Mouse (Mus musculus) left cerebral cortex, adult 11 months (tissue): ENCODE data around the gene Cyp2d11.
"Not testable (repeated sequence)": the region's sequence is repeated elsewhere in the genome, so short reads cannot be mapped to it uniquely, and the experiment has no call there.

Experiments
- DNase-seq: peaks from one replicate; pipeline ENCODE4 v3.0.0; 2022; ENCODE audit warnings: low spot score

The Cyp2d11 gene

DNA sequence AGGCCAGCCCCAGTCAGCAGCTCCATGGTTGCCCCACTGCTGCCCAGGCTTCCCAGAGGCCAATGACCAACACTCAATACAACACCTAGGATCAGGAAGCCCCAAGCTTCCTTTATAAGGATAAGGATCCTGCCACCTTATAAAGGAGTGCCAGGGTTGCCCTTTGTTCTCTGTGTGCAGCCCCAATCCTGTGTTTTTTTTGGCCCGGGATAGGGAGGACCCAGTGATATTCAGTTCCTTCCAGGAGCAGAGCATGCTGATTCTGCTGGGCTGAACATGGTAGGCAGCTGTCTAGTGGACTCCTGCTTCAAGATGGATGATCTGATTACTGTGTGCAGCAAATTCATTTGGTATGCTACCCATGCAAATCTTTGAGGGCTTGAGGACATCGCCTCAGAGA, at the start of gene Cyp2d11:
Cyp2d11 (minus strand) TSS at position 101 of the 400 bp plus-strand sequence.
- not testable (repeated sequence) for DNase-seq

DNA sequence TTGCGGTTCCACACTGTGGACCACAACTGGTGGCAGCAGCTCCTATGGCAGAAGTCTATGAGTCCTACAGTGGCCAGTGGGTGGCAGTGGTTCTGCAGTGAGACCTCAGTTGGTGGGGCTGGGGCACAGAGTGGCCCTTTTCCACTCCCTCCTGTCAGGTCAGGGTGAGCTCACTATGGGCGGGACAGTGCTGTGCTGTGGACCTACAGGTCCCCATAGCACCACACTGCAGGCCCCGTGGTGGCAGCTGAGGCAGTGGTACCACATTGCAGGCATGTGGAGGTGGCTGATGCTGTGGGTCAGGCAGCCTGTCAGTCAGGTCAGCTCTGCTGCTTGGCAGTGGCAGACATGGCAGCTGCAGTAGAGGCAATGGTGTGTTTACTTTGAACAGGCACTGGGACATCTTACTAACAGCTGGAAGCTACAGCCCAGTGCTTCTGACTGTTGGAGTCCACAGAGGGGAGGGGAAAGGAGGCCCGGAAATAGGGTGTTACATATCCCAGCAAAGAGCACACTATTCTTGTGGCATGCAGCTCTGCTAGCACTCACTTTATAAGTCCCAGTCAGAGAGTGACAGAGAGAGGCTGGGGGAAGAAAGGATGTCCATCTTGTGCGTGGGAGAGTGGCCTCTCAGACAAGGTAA, 44.3 kb upstream of the Cyp2d11 start:
- no peak for DNase-seq

DNA sequence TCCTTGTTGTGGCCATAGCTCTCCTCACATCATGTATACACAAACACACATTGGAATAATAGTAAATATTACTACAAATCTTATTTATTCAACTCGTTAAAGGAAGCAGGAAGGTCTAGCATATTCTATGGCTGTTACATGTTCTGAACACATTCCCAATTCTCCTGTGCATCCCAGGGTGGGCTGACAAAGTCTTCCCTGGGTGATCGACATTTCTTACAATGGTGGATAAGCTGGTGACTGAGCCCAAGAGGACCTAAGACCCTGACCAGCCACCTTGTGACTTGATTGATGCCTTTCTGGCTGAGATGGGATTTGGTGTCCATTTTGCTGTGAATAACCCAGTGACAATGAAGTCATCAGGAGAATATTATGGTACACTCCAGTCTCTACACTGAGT, 41.8 kb upstream of the Cyp2d11 start:
- DNase-seq: no peak

DNA sequence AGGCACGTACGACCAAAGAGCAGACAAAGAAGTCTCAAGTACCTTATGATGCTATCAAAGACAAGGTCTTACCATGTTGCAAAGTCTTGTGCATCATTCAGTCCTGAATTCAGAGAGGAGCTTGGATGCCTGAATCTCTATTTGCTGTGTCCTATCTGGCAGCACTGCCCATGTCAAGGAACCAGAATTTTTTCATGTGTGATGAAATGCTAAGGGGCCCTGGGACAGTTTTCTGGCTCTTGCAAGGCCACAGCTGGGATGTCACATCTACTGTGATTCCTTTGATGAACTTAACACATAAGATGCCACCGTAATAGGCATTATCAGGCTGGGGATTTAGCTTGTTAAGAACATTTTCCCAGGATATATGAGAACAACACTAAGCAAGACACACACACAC, 41.2 kb upstream of the Cyp2d11 start:
- no peak for DNase-seq

DNA sequence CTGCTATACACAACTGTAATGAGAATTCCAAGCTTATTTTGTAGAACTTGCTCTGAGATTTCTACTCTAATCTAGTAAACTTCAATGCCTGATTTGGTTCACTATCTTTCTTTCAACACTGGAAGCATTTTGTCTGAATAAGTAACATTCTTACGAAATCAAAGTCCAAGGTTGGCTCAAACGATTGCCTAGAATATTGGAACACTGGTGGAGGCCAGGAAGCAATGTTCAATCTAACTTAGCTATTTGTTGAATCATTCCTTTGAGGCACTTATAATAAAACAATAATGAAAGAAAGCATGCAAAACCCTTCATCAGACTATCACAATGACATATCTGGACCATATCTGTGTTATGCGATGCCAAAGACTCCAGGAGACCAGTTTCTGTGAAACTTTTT, 40.7 kb upstream of the Cyp2d11 start:
- DNase-seq: no peak

DNA sequence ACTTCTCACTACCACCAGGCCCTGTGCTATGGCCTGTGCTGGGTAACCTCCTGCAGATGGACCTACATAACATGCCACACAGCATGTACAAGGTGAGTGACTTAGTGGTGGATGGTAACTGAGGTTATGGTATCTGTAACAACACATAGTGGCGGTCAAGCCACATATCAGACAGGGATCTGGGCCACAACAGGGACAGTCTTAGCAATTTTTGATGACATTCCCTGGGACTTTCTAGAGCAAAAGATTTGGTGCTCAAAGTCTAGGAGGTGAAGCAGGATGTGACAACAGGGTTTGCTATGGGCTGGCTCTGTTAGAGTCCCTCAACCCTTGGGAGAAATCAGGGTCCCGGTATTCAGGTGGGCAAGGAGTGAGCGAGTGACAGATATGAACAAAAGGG, 39.8 kb upstream of the Cyp2d11 start:
- DNase-seq: no peak

DNA sequence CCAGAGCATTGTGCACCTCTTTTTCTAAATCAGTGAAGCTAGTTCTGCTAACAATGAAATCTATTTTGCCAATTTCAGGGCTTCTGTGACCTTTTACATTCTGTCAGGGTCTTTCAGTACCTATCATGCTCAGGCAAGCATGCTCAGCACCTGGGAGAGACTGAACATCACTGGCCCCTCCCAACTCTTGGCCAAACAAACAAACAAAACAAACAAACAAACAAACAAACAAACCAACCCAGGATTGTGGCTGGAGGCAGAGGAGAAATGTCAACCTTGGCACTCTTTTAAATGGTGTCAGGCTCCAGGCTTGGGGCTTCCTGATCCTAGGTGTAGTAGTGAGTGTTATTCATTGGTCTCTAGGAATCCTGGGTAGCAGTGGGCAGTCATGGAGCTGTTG, 39.3 kb upstream of the Cyp2d11 start, which contains the start of gene Cyp2d9:
Cyp2d9 (plus strand) TSS at position 301 of the 400 bp plus-strand sequence.
- DNase-seq: no peak

DNA sequence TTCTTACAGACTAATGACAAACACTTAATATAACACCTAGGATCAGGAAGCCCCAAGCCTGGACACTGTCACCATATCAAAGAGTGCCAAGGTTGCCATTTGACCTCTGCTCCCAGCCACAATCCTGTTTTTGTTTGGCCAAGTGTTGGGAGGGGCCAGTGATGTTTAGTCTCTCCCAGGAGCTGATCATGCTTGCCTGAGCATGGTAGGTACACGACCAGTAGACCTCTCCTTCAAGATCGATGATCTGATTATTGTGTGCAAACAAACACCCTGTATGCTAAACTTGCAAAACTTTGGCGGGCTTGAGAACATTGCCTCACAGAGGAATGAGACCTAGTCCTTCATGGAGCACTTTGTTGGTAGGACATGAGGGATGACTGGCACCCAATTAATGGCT, 29.6 kb upstream of the Cyp2d11 start:
- no peak for DNase-seq

DNA sequence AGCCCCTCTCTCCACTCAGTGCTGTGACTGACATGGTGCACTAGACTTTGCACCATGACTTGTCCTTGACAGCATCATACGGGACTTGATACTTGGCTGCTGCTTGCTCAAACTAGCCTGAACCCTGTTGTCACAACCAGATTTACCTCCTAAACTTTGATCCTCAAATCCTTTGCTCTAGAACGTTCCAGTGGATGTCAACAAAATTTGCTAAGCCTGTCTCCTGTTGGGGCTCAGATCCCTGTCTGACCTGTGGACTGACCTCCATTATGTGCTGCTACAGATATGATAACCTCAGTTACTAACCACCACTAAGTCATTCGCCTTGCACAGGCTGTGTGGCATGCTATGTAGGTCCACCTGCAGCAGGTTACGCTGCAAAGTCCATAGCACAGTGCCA, 29.1 kb upstream of the Cyp2d11 start:
- no peak for DNase-seq

DNA sequence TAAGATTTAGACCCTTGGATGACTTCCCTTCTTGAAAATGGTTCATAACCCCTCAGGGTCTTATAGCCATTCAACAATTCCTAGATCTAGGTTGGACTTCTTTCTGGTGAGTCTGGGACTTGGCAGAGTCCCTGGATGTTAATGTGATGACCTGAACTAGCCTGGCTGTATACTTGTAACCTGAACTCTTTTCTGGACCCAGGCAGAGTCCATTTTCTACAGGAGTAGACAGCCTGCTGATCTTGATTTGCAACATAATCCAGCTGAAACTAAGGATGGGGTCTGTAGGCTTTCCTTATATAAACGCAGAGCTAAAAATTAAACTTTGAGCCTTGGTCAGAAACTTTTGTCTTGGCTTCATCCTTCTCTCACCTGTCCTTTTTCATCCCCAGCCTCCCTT, 24.8 kb upstream of the Cyp2d11 start:
- no peak for DNase-seq

DNA sequence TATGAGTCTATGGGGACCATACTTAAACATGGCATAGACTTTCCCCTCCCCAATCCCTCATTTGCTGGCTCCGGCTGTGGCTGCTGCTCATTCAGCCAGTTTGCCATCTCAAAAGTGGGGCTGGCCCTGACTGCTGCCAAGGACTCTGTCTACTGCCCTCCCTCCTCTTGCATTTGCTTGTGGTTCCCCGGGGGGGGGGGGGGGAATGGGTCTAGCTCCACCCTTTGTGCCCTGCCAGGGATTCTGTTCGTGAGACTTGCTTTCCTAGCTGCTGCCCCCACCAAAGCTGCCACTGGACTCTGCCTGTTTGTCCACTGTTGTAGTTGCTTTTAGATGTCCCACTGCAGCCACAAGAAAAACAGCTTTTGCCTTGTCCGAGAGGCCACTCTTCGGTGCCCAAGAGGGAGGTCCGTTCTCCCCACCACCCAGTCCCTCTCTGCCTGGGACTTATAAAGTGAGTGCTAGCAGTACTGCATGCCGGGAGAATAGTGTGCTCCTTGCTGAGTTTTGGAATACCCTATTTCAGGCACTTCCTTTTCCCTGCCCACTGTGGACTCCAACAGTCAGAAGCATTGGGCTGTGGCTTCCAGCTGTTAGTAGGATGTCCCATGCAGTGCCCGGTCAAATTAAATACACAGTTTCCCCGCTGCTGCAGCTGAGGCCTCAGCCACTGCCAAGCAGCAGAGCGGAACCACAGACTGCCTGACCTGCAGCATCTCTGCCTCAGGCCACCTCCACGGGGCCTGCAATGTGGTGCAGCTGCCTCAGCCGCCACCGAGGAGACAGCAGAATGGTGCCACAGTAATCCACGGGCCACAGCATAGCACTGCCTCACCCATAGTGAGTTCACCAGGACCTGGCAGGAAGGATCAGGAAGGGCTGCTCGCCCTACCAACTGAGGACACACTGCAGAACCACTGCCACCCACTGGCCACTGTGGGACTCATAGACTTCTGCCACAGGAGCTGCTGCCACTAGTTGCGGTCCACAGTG, 23.3 kb upstream of the Cyp2d11 start:
- peak; percentile 87 for DNase-seq

DNA sequence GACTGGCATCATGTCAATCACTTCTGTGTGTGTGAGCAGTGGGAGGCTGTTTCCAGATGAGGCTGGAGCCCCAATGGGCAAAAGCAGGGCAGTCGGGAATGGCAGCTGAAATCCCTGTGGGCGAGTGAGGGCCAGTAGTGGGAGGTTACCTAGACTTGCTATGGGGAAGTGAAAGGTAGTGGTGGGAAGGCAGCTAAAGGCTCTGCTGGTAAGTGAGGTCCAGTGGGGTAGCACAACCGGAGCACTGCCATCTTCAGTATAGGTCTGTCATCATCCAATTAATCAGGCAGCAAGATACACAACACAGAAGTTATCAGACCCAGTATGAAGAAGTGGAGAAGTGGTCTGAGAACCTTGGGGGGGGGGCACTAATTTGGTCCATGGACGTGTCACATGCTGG, 13.7 kb upstream of the Cyp2d11 start:
- DNase-seq: no peak

DNA sequence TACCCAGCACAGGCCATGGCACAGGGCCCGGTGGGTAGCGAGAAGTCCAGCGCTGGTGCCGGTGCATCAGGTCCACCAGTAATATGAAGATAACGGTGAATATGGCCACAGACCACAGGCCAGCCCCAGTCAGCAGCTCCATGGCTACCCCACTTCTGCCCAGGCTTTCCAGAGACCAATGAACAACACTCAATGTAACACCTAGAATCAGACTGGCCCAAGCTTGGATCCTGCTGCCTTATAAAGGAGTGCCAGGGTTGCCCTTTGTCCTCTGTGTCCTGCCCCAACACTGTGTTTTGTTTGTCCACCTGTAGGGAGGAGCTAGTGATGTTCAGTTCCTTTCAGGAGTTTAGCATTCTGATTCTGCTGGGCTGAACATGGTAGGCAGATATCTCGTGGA, 13.2 kb upstream of the Cyp2d11 start, which contains the start of gene Cyp2d10:
Cyp2d10 (minus strand) TSS at position 215 of the 400 bp plus-strand sequence.
- DNase-seq: no peak

DNA sequence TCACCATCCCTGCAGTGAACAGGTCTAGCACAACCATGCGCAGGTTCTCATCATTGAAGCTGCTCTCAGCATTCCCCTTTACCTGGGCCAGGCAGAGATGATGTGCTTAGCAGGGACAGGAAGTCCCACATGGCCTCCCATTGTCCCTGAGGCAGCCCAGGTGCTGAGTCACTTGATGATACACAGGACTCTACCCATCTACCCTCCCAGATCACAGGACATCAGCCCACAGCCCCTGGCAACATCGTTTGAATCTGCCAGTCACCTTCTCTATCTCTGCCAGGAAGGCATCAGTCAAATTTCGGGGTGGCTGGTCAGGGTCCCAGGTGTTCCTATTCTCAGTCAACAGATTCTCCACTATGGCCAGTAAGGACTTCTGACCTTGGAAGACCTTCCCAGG, 10.3 kb upstream of the Cyp2d11 start:
- no peak for DNase-seq

DNA sequence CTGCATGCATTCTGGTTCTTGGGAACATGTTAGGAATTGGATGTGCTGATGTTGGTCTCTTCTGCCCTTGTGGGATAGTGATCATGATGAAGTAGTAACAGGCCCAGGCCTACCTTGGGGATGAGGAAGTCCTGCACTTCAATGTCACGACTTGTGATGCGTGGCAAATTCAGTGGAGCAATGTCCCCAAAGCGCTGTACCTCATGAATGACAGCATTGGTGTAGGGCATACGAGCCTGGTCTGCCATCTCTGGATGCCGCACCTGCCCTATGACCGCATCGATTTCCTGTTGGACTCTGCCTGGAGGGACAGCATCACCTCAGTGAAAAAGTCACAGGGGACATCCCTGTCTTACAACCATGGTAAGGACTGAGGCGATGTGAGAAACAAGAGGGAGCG, 9.8 kb upstream of the Cyp2d11 start:
- no peak for DNase-seq

DNA sequence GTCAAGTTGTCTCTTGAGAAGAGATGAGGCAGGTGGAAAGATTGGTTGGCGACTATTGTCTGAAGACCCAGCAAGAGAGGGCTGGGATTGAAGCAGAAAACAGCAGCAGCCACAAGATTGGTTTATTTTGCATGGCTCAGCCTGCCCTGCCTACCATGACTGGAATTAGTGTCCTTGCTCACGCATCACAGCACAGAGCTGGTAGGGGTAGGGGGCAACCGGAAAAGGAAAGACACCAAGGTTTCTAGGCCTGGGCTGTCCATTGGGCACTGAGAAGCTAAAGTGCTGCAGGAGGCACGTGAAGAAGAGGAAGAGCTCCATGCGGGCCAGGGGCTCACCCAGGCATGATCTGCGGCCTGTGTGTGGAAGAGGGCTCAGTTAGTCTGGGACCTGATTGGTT, 8.9 kb upstream of the Cyp2d11 start:
- DNase-seq: no peak

DNA sequence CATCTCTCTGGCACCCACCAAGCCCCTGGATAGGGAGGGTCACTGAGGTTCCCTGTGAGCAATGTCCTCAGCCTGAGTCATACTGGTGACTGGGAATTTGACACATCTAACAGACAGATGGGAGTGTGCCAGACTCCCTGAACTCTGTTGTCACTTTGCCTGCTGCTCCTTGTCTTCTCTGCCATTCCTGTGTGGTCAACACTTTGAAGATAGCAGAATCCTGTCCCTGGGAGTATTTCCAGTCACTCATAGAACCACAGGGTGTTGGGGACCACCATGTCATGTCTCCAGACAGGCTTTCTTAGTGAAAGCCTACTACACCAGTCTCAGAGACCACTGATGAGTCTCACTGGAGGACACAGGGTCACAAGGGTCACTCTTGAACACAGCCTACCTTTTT, 8.3 kb upstream of the Cyp2d11 start:
- no peak for DNase-seq

DNA sequence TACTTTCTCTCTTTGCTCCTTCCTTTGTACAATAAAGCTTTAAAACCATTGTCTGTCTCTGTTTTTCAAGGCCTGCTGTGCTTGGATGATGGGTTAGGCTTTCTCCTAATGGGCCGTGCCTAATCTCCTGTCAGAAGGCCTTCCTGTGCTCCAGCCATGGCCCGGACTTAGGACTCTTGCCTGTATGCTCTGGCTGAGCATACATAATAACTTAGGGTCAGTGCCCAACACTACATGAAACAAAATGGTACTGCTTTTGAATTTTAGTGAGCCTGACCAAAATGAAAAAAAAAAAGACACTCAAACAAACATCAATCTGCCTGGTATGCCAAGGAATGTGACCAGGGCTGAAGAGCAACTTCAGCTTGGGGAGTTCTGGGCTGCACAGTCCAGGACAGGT, 7.7 kb upstream of the Cyp2d11 start:
- DNase-seq: no peak

DNA sequence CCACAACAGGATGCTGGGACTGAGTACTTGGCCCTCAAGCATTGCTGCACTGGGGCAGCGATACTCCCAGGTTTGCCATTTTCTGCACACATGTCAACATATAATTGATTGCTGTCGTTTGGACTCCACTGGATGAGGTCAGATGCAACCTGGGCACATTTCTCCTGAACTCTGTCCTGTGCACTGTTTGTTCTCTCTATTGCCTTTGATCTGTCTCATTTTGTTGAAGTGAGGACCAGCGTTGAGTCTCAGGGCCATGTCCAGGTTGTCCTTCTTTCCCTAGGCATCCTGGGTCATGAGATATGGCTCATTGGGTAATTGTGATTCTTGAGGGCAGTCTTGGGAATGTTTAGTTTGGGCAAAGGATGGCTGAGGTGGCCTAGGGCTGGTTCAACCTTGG, 2.1 kb upstream of the Cyp2d11 start:
- not testable (repeated sequence) for DNase-seq

DNA sequence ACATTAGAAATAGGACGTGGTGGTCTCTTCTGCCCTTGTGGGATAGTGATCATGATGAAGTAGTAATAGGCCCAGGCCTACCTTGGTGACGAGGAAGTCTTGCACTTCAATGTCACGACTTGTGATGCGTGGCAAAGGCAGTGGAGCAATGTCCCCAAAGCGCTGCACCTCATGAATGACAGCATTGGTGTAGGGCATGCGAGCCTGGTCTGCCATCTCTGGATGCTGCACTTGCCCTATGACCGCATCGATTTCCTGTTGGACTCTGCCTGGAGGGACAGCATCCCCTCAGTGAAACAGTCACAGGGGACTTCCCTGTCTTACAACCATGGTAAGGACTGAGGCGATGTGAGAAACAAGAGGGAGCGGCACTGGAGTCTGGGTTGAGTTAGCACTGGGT, 3.9 kb downstream of the Cyp2d11 start:
- not testable (repeated sequence) for DNase-seq

DNA sequence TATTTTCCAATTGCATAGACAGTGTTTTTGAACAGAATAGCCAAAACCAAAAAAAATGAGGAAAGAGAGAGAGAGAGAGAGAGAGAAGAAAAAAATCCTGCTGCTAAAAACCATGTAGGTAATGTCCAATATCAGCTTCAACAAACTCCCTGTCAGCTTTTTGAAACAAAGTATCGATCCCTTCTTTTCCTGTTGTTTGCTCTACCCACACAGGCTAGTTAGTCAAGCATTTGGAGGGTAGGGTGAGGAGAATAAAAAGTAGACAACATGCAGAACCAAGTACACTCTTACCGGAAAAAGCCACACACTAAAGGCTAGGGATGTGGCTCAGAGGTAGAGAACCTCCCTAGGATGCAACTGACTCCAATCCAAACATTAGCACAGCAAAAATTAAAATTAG, 8.1 kb downstream of the Cyp2d11 start:
- DNase-seq: no peak

DNA sequence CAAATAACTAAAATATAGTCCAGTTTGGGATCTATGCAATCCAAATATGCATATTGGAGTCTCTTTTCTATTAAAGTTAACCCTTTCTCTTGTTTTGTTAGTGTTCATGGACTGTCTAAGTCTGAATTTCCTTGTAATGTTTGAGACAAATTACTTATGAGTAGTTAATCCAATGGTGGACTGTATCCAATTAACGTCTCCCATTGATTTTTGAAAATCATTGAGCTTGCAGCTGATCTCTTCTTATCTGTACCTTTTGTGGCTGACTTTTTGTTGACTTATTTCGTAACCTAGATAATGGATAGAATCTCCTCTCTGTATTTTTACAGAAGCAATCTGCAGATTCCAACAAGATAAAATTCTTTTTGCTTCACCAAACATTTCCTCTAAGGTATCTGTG, 11.4 kb downstream of the Cyp2d11 start:
- no peak for DNase-seq

DNA sequence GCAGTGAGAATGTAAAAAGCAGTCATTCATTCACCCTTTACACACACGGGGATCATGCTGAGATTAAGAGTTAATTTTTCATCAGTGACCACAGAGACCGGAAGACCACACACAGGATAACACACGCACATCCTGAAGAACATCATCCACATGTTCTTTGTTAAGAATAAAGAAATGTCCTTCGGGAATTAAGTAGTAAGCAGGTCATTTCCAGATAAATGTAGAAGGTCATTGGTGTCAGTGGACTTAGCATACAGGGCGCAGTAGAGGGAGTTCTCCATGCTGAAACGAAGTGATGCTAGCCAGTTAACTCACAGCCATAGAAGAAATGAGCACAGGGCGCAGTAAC, 13.1 kb downstream of the Cyp2d11 start:
- DNase-seq: no peak
